Mouse (Mus musculus) testis, adult 10 weeks (tissue): ENCODE measurements around the gene Gm5416. TPM values are rescaled to one million over a fixed set of nuclear protein-coding genes. Genes with fewer than 3 reads are reported as not detected.

Experiments used
- polyA plus RNA-seq: library from polyadenylated mRNA; stranded (reverse); fragments of 350-450 nt; fragmentation: Illumina TruSeq; extraction: RNeasy Lipid Tissue Mini Kit (QIAGEN cat#74804); gene quantifications from one replicate; pipeline ENCODE4 v1.2.3, GENCODE M21; 2014; ENCODE audit warnings: low read depth, low replicate concordance

The Gm5416 gene
- 4.8 TPM for polyA plus RNA-seq

DNA sequence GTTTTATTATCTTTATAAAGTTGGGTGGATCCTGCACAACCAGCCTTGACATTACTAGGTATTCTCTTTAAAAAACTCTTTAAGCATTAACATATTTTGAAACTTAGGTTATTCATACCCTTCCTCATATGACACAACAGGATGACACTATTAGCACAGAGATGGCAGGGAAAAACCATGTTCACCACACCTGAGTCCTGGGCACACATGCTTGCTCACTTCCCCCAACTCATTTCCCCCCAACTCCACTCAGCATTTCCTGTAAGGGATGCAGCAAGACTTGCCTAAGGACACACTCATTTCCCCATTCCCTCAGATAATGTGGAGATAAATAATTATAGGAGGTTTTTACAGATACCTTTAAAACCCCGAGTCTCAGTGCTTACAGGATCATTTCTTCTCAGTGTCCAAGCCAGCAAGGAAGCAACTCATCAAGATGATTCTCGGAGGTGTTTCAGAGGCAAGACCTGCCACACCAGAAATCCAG lies at the start of gene Gm5416:
Gene Gm5416 (plus strand): TSS at position 437 of the 487 bp plus-strand sequence.

DNA sequence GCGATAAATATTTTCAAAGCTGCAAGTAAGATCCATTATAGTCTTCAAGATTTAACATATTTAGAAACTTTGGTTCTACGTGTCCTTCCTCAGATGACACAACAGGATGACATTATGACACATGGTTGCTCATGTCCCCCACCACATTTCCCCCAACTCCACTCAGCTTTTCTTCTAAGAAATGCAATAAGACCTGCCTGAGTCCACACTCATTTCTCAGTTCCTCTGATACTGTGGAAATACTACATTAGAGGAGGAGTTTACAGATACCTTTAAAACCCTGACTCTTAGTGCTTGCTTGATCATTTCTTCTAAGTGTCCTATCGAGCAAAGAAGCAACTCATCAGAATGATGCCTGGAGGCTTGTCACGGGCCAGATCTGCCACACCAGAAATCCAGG lies 26.3 kb upstream of the Gm5416 start, which contains the start of gene Gm5483:
Gene Gm5483 (plus strand): TSS at position 301 of the 400 bp plus-strand sequence.

GRCm38 (mm10) chr16:36221168-36221567 lies 11.0 kb downstream of the Gm5416 start, which contains the start of gene 2010005H15Rik:
Gene 2010005H15Rik (plus strand): TSS chr16:36221468.

Other genes starting within 250 kb of the Gm5416 start
- gene Kpna1, start 231.7 kb upstream of the Gm5416 start, polyA plus RNA-seq = 54.2 TPM
- 3.9 TPM for gene Wdr5b, start 169.2 kb upstream of the Gm5416 start, polyA plus RNA-seq
- 69.7 TPM for gene Fam162a, start 138.8 kb upstream of the Gm5416 start, polyA plus RNA-seq
- 84.4 TPM for gene Ccdc58, start 138.7 kb upstream of the Gm5416 start, polyA plus RNA-seq
- gene Csta1, start 79.2 kb upstream of the Gm5416 start, polyA plus RNA-seq = not detected
- 0.77 TPM for gene Stfa2l1, start 53.6 kb upstream of the Gm5416 start, polyA plus RNA-seq
- gene Gm5483, start 26.2 kb upstream of the Gm5416 start, polyA plus RNA-seq = not detected
- gene 2010005H15Rik, start 11.1 kb downstream of the Gm5416 start, polyA plus RNA-seq = not detected
- gene Stfa1, start 66.5 kb downstream of the Gm5416 start, polyA plus RNA-seq = 0.56 TPM
- gene BC117090, start 123.9 kb downstream of the Gm5416 start, polyA plus RNA-seq = not detected
- 0.55 TPM for gene BC100530, start 157.3 kb downstream of the Gm5416 start, polyA plus RNA-seq
- gene Stfa2, start 198.1 kb downstream of the Gm5416 start, polyA plus RNA-seq = not detected
- gene Stfa3, start 245.0 kb downstream of the Gm5416 start, polyA plus RNA-seq = not detected